Comparison of ENCODE assay signal across 11 mouse cellular contexts in genomic region chr4:129242327-129242726, GRCm38 (mm10). TPM values are rescaled to one million over a fixed set of nuclear protein-coding genes. Genes with fewer than 3 reads are reported as not detected.
A peak's percentile ranks its signal among the peaks of the same experiment; 100 is the strongest.
DNase-seq lines count a peak whose midpoint lies in the region; ATAC-seq and TF ChIP-seq lines count a peak whose summit lies in the region.
"Had no signal": no experiment of that assay in that cellular context is flagged by ENCODE, and none has a peak within 500 bp of the region (broad histone marks: within the 10 kb centered on the region; RNA-seq: fewer than 3 reads in every experiment).

No protein-coding gene starts in this region.

- WGBS in hindbrain, embryonic 10.5 days: 23% methylated on average over 4 of the region's 4 CpGs
- WGBS in midbrain, embryonic 11.5 days: 31% methylated on average over 4 of the region's 4 CpGs
- WGBS in lung, adult 2 months: 69% methylated on average over 4 of the region's 4 CpGs

- H3K9me3 ChIP-seq in E14TG2a.4 (ENCODE audit: low read length): no peaks in the 10 kb centered on the region
- H3K9me3 ChIP-seq in hindbrain, embryonic 10.5 days: no peaks in the 10 kb centered on the region
- no peaks in the 10 kb centered on the region for H3K9me3 ChIP-seq in midbrain, embryonic 11.5 days (ENCODE audit: control insufficient read depth, low read length)

- no peak for TF ChIP-seq CTCF in E14TG2a.4 (conservative IDR thresholded peaks at IDR 0.05; ENCODE audit: low read length)
- no peak for TF ChIP-seq CTCF in lung, adult 2 months (IDR thresholded peaks at IDR 0.05; ENCODE audit: insufficient read depth, low read length)

- H3K4me3 ChIP-seq in E14TG2a.4 (replicated peaks; ENCODE audit: low read length): peak overlapping the region; percentile 56
- peak overlapping the region; percentile 11; the same call in 1 of the 2 replicates for H3K4me3 ChIP-seq in hindbrain, embryonic 10.5 days
- H3K4me3 ChIP-seq in midbrain, embryonic 11.5 days (ENCODE audit: low read depth, low read length): no peak overlapping the region
- no peak overlapping the region for H3K4me3 ChIP-seq in lung, adult 2 months (replicated peaks; ENCODE audit: extremely low read depth, low read depth, low read length)

- peaks cover 91% of the 10 kb centered on the region for H3K4me1 ChIP-seq in E14TG2a.4 (replicated peaks; ENCODE audit: low read depth, low read length)
- peaks cover 69% of the 10 kb centered on the region for H3K4me1 ChIP-seq in hindbrain, embryonic 10.5 days (replicated peaks)
- H3K4me1 ChIP-seq in midbrain, embryonic 11.5 days (ENCODE audit: control insufficient read depth, insufficient read depth, low read length): peaks cover 19% of the 10 kb centered on the region
- H3K4me1 ChIP-seq in lung, adult 2 months (ENCODE audit: control insufficient read depth, insufficient read depth, low read length): peaks cover 12% of the 10 kb centered on the region

- 0 out of 2 replicates have a peak overlapping the region, but pooled peaks have one; percentile 14 for H3K9ac ChIP-seq in midbrain, embryonic 11.5 days (ENCODE audit: low read length)

- H3K36me3 ChIP-seq in E14TG2a.4 (ENCODE audit: insufficient read depth, low read length): no peaks in the 10 kb centered on the region
- H3K36me3 ChIP-seq in hindbrain, embryonic 10.5 days: no peaks in the 10 kb centered on the region
- no peaks in the 10 kb centered on the region for H3K36me3 ChIP-seq in midbrain, embryonic 11.5 days (ENCODE audit: control insufficient read depth, insufficient read depth, low read length)

- DNase-seq in embryo, embryonic 11 days: peak; percentile 27
- DNase-seq in embryo, embryonic 10.5 days (ENCODE audit: low spot score): no peak
- DNase-seq in hindbrain, embryonic 10.5 days (ENCODE audit: low spot score): no peak
- no peak for DNase-seq in midbrain, embryonic 11.5 days (ENCODE audit: low spot score, missing footprints)
- no peak for DNase-seq in liver
- DNase-seq in lung, adult 2 months: no peak
- DNase-seq in left cerebral cortex, adult 18-20 months (ENCODE audit: low spot score in 2 of 2): no peak
- DNase-seq: gastrocnemius, postnatal 36 days; lung, postnatal 10 days; spleen, adult 18-20 months had no signal

- no peak for ATAC-seq in midbrain, embryonic 11.5 days (ENCODE audit: low FRiP score)

- no peak for TF ChIP-seq POLR2A in lung, adult 2 months (IDR thresholded peaks at IDR 0.05; ENCODE audit: borderline replicate concordance, extremely low read depth, low read depth, low read length)

- H3K27me3 ChIP-seq in E14TG2a.4 (ENCODE audit: insufficient read depth, low read length): peaks cover 19% of the 10 kb centered on the region
- peaks cover 60% of the 10 kb centered on the region for H3K27me3 ChIP-seq in hindbrain, embryonic 10.5 days (ENCODE audit: insufficient read depth, poor library complexity, severe bottlenecking)
- peaks cover 15% of the 10 kb centered on the region for H3K27me3 ChIP-seq in midbrain, embryonic 11.5 days (ENCODE audit: control insufficient read depth, insufficient read depth, low read length)

- peak overlapping the region; percentile 79 for H3K27ac ChIP-seq in hindbrain, embryonic 10.5 days
- H3K27ac ChIP-seq in midbrain, embryonic 11.5 days (ENCODE audit: low read depth, low read length): no peak overlapping the region

- H3K4me2 ChIP-seq in midbrain, embryonic 11.5 days: no peak overlapping the region

RNA-seq across cellular contexts. Expression of gene C77080, which starts 18.9 kb away (rescaled TPM):
- polyA plus RNA-seq in hindbrain, embryonic 10.5 days (2016; fragmentation: Nextera tagmentation; extraction: Ambion mirVana): 3.0 and 3.7 TPM in 2 replicates
- polyA plus RNA-seq in midbrain, embryonic 11.5 days (2014; fragmentation: Nextera tagmentation; extraction: Ambion mirVana): 3.3 and 3.7 TPM in 2 replicates
- polyA plus RNA-seq in lung, adult 2 months (2012; rRNA removed): 47.1 and 50.1 TPM in 2 replicates
- 10 to 100 TPM; 23.1 to 24.0 TPM for total RNA-seq in left cerebral cortex, adult 18-20 months (2021)

RNA-seq across cellular contexts. Expression of gene Sync, which starts 45.1 kb away (rescaled TPM):
- 0.37 and 0.63 TPM in 2 replicates for polyA plus RNA-seq in hindbrain, embryonic 10.5 days (2016; fragmentation: Nextera tagmentation; extraction: Ambion mirVana)
- polyA plus RNA-seq in midbrain, embryonic 11.5 days (2014; fragmentation: Nextera tagmentation; extraction: Ambion mirVana): 0.51 and 0.53 TPM in 2 replicates
- polyA plus RNA-seq in lung, adult 2 months (2012; rRNA removed): 2.8 TPM in 2 replicates
- 1 to 10 TPM; 1.9 to 2.5 TPM for total RNA-seq in left cerebral cortex, adult 18-20 months (2021)

RNA-seq across cellular contexts. Expression of gene Yars, which starts 52.8 kb away (rescaled TPM):
- 104 and 109 TPM in 2 replicates for polyA plus RNA-seq in hindbrain, embryonic 10.5 days (2016; fragmentation: Nextera tagmentation; extraction: Ambion mirVana)
- polyA plus RNA-seq in midbrain, embryonic 11.5 days (2014; fragmentation: Nextera tagmentation; extraction: Ambion mirVana): 105 and 106 TPM in 2 replicates
- 9.0 and 15.4 TPM in 2 replicates for polyA plus RNA-seq in lung, adult 2 months (2012; rRNA removed)
- 100 to 1,000 TPM in 1 of 2 experiments, 10 to 100 TPM in 1; 83.9 to 102 TPM for total RNA-seq in left cerebral cortex, adult 18-20 months (2021)

RNA-seq across cellular contexts. Expression of gene S100pbp, which starts 52.8 kb away (rescaled TPM):
- polyA plus RNA-seq in hindbrain, embryonic 10.5 days (2016; fragmentation: Nextera tagmentation; extraction: Ambion mirVana): 21.5 and 26.3 TPM in 2 replicates
- 20.0 and 26.9 TPM in 2 replicates for polyA plus RNA-seq in midbrain, embryonic 11.5 days (2014; fragmentation: Nextera tagmentation; extraction: Ambion mirVana)
- 8.5 and 10.5 TPM in 2 replicates for polyA plus RNA-seq in lung, adult 2 months (2012; rRNA removed)
- total RNA-seq in left cerebral cortex, adult 18-20 months (2021): 10 to 100 TPM; 37.1 to 38.3 TPM

Comparison
In these comparisons a context has a peak if more than half of its experiments do, and no peak if none do; other contexts are left out.
1. H3K4me3 ChIP-seq: peak in E14TG2a.4 (single experiment) and hindbrain, embryonic 10.5 days (single experiment); none in midbrain, embryonic 11.5 days (single experiment) and lung, adult 2 months (single experiment).
2. RNA of gene C77080, which starts 18.9 kb away (polyA plus RNA-seq): 47.1 to 50.1 TPM in lung, adult 2 months; 3.0 to 3.7 TPM in hindbrain, embryonic 10.5 days and 3.3 to 3.7 TPM in midbrain, embryonic 11.5 days; every median in the first group is over 10 times any median in the second.